Mouse (Mus musculus) thymus, adult 18-20 months (tissue): ENCODE measurements at regions not wholly inside any gene's neighbourhood (a gene's known extent, or its start where the extent isn't known, plus 50 kb on each side); places are given as distances from the start of the nearest gene placed in this dataset.

ENCODE experiments used
- DNase-seq, 2 experiments: peaks; one replicate each; pipeline ENCODE4 v3.0.0; 2022; ENCODE audit warnings: mixed read lengths in 2 of 2

DNA sequence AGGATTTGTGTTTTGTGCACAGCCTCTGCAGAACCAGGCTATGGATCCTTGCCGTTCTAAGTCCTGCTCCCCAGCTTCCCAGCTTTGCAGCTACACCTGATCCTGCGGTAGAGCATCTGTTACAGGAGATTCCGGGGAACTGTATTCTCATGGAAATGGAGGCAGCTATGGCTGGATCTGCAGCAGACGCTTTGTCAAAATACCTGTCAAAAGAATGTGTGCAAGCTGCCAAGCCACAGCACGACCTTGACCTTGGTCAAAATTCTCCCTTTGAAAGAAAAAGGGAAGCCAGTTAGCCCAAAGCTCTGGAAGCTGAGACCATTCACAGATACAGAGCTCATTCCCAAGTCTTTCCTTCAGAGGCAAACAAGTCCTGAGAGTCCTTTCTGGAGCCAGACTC lies 255.3 kb downstream of the Med13l start:
- DNase-seq, result no peak

DNA sequence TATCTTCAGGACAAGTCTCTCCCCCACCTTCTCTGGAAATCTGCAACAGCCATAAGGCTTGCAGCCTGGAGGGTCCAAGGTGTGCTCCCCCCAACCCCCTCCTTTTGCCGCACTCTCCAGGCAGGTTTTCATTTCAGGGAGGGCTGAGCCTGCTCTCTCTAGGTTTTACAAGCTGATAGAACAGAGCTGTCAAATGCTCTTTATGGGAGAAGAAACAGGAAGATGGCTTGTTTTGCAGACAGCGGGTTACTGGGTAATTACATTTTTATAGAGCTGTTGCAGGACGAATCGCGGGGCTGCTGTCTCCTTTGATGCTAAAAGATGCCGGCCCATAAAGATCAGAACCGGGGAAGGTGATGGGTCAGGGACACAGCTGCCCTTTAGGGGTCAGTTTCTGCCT lies 257.8 kb downstream of the Med13l start:
- no peak for DNase-seq

DNA sequence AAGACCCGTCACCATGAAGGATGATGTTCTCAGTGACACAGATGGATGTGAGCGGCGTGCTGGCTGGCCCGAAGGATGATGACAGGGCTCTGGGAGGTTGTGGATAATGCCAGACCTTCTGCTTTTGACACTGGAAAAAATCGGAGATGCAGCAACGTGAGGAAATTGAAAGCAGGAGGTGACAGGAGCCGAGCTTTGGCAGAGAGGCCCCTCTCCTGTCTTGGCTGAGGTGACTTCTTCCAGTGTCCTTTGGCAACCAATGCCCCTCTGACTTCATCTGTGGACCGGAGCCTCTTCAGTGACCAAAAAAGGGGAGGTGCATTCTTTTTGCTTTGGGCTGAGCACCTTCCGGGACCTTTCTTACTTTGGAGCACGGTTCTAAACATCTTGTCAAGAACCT lies 264.3 kb downstream of the Med13l start:
- no peak for DNase-seq

DNA sequence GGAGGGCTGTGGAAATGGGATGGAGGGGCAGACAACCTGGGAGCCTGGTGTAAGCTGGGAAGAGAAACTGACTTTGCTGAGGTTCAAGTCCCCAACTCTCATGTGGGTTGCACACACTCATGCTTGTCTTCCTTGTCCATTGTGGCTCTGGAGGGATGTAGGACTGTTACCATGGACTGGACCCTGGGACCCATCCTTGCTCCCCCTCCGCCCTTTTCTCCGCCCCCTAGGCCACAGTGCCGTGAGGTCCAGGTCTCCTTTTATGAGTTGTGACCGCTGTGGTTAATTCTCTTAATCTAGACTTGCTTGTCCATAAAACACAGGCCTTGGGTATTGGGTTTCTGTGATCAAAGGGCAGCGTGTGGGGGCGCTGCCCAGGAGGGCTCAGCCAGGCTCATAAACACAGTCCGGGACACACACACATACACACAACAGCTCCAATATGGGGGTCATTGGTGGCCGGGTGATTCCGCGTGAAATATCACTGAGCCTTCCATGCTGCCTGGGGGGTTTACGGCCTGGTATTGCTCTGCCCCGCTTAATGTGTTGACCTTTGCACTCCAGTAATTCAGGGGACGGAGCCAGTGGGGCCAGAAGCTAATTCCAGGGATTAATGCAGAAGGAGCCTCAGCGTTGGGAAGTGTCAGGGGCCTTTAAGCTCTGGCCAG lies 268.7 kb downstream of the Med13l start:
- no peak for DNase-seq

DNA sequence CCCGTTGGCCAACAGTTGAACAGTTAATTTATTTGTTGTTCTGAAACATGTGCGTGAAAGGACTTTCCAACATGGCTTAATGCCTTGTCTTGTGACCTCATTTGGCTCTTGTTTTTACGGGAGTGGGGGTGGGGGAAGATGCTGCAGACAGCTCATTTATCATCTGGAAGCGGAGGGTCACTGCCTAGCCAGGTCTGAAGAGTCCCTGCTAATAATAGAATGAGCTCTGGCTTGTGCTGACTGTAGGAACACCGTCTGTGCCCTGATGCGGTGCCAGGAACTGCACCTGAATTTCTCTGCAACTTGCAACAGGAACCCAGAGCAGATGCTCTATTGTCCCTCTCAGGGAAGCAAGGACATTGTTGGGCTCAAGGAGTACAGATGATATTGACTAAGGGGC lies 272.2 kb downstream of the Med13l start:
- DNase-seq, result no peak

DNA sequence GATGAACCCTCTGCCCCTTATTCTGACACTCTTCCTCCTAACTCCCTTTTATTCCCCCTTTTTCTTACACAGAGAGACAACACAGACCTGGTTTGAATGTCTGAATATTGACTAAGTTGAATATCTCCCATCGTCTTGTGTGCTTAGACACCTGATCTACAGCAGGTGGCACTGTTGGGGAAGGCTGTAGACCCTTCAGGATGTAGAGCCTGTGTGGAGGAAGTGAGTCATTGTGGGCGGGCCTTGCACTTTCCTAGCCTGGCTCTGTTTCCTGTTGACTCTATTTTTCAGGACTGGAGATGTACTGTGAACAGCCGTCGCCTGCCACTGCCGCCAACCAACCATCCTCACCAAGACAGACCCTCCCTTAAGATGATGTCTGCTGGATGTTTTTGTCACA lies 273.6 kb downstream of the Med13l start:
- DNase-seq, result no peak

DNA sequence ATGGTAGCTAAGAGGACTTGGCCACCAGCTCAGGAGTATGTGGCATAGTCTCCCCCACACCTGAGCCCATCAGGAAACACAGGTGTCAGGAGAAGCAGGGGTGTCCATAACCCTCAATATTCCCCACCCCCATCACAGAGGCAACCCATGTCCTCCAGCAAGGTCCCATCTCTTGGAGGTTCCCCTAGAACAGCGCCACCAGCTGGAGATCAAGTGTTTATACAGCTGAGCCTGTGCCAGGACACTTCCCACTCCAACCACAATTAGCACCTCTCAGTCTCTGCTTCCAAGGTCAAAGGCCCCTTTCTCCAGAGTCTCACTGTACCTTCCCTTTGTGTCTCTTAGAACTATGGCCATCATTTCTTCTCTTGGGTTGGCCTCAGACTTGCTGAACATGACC lies 276.5 kb downstream of the Med13l start:
- no peak for DNase-seq

DNA sequence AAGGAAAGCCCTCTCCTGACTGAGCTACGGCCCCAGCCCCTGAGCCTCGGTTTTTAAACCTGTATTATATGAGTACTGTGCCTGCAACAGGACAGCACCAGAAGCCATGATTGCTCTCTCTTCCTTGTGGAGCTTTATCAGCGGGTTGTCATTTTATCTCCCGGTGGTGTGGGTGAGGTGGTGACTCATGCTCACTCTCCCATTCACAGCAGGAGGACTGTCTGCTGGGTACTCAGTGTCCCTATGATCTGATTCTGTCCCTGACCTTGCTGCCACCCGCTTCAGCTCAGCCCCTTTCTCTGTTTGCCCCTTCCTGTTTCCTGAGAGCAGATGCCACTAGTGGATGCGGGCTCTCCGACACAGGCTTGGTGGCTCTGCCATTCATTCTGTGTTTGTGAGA lies 277.9 kb downstream of the Med13l start:
- DNase-seq, result no peak

DNA sequence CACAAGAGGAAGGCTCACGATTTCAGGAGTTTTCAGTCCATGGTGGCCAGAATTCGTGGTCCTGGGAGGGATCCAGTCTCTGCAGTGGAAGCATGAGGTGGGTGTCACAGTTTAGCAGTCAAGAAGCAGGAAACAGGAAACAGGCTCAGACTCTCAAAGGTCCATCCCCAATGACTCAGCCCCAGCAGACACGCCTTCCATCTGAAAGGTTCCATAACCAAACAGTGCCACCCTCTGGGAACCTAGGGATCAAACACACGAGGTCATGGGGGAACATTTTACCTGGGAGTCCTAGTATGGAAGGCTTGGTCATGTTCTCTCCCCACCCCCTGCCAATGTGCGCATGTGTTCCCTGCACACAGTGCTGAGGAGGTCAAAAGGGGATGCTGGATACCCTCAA lies 279.4 kb downstream of the Med13l start:
- DNase-seq, result no peak

DNA sequence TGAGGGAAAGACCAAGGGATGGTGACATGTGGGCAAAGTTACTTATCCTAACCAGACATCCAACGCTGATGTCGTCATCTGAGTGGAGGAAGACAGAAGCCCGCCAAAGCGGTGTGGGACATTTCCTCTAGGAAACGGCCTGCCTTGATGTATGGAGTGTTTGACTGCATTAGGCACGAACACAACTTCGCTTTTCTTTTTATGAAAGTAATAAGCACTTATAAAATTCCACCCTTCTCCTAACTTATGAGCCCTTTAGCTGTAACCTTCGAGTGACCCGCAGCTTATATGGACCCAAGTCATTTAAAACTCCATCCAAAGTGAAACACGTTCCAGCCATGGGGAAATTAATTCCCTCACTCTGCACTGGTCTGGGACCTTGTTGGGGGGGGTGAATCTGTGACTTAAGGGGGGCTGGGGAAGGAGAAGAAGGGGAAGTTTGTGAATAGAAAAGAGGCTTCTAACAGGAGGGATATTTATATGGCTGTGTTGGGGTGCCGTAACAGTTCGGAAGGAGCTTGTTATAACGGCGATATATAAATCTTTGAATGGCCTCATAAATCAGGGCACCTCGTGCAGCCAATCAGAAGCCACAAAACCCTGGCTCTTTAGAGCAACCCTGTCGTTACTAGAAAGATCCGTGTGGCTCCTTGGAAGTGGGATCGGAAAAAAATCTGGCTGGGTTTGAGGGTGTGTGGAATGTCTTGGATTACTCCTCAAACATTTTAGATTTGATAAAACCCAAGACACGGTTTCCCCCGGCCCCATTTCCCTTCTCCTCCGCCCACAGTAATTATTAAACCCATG lies 280.9 kb downstream of the Med13l start:
- DNase-seq, result no peak

DNA sequence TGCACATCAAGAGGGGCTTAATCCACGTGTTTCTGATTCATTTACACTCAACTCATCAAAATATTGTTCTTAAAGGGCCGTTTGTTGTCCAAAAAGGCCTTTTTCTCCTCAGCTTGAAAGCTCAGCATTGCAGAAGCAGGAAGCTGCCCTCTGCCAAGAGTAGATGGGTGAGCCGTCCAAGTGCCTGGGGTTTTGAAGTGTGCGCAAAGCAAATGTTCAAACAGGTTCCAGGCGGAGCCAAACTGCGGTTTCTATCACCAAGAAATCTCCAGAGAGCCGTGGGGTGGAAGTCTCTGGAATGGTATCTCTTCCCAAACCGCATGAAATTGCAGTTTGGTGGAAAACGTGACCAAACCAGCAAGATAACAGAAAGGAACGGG lies 281.5 kb downstream of the Med13l start:
- DNase-seq, result no peak

DNA sequence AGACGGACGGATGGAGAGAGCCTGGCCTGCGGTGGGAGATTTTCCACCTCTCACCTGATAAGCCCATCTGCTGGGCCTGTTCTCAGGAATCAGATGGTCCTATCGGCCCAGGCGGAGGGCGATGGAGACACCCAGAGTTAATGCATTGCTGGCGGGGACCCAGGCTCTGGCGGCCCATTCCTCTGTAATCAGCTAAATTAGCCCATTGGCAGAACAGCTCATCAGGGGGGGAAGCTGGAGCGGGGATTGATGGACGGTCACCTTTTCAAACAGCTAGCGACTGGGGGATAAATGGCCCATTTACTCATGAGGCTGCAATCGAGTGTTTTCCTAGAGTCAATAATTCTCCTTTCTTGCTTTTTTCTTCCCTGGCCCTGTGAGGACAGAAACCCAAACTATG lies 296.5 kb downstream of the Med13l start:
- no peak for DNase-seq

DNA sequence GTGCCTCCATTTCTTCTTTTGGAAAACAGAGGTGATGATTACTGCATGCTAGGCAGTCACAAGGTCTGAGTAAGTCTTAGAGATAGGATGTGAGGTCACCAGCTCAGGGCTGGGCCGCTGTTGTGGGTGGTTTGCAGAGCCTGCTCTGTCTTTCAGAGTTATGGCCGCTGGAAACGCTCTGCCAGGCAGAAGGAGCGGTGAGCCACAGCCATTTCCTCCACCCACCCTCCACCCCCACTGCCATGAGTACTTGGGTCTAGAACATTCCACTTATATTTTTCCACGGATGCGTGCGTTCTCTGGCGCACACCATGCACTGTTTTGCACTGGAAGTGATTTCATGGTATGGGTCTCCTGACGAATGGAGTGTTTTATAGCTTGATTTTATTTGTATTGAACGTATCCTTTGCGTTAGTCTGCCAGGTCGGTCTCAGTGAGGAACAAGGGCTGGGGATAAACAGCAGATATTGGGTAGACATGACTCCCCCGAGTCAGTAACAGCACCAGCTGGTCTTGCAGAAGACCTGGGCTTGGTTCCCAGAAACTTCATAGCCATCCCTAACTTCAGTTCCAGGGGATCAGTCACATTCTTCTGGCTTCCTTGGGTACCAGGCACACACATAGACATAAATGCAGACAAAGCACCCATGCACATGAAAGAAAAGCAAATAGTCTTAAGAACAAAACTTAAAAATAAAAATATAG lies 300.8 kb downstream of the Med13l start:
- no peak for DNase-seq

DNA sequence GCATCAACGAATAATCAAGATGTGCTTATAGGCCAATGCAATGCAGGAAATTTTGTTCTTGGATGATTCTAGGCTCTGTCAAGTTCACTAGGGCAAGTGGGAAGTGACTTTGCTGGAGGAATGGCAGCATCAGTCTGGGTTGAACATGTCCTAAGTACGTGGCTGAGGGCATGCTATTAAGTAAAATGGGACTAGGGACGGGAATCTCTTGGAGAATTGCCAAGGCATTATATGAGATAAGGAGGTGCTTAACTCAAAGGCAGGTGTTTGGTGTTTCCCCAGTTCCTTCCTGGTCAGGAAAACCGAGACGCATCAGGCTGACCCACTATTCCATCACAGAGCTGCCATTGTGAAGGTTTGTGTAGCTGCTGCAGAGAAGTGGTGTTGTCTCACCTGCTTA lies 307.0 kb downstream of the Med13l start:
- DNase-seq, result no peak

DNA sequence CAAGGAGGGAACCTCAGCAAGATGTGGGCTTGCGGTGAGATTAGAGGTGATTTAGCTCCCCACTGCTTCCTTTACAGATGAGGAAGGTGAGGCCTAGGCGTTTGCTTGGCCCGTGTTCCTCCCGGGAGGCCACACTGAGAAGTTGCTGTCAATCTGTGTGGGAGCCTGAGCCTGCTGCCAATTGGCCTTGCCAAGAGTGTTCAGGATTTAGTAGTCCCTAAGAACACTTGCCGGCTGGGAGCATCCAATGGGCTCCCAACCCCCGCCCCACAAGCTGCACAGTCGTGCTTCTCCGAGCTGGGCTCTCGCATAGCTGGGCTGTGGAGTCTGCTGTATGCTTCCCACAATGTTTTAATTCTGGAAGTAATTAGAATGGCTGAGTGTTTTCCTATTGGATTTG lies 308.9 kb downstream of the Med13l start:
- no peak for DNase-seq

DNA sequence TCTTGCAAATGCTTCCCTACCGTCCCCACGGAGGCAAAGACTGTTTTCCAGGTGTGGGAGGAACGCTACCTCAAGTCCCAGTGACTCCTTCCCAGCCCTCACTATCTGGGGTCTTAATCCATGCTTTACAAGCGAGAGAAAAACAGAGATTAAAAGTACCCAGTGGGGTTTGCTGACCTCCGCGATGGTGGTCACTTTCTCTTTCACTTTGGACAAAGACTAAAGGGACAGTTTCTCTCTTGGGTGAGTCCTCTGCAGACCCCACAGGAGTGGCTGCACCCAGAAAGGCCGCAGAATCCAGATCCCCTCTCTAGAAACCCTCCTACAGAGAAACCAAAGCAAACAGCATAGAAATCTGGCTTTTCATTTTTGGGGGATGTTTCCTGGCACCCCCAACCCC lies 313.4 kb downstream of the Med13l start:
- DNase-seq, result no peak

DNA sequence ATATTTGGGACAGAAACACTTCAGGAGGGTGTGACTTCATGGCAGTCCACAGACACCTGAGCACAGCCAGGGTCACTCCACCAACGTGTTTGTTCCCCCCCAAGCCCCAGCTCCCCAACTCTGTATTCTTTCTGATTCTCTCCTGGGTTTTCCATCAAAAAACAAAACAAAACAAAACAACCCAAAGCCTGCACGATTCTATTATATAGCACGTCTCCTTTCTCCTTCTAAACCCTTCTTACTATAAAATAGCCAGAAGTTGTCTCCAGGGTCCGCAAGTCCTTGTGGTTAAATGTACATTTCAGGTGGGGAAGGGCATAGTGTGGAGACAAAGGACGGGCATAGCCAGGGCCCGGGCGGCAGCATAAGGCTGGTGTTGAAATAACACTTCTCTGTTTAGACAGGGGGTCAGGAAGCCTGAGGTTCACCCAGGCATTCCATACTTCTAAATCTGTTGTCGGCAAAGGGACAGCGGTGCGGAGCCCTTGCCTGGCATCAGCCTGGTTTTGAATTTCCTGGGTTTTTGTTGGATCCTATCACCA lies 314.7 kb downstream of the Med13l start:
- no peak for DNase-seq

DNA sequence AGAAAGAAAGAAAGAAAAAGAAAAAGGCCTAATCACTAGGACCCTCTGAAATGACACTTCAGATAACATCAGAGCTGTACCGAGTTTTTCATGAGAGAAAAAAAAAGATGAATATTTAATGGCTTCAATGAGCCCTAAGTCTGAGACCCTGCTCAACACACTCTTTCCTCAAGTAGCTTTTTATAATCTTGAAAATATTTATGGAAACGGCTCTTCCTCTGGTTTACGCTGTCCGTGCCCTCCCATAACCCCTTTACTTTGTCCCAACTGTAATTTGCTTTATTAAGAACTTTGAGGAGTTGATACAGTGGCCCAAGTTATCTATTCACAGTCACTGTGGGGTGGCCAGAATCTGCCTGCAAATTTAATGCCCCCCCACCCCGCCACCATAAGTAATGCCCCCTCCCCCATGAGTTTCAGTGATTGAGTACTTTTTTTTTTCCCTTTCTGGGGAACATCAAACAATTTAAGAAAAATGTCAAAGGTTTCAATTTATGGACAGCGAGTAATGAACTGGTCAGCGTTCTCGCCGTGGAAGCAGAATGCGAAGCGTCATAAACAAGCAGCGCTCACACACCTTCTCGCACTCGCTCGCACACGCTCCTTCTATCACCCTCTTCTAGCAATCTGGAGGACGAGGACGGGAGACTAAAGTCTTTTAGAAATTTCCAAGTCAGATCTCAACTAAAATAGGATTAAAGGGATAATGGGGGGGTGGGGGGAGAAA lies 316.3 kb downstream of the Med13l start:
- no peak for DNase-seq

DNA sequence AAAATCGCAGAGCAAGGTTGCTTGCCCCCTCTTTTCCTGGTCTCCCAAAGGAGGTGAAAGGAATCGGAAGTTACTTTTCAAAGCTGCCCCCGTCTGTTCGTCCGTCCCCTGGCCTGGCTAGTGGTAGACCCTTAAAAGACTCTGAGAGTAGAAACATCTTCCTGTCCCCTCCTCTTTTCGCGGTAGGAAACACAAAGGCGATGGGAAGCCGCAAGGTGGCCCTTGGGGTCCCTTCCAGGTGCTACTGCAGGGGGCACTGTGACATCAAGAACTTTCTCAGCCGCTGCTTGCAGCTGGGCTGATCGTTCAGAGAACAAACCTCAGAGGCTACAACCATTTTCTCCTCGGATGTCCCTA lies 316.8 kb downstream of the Med13l start:
- no peak for DNase-seq

DNA sequence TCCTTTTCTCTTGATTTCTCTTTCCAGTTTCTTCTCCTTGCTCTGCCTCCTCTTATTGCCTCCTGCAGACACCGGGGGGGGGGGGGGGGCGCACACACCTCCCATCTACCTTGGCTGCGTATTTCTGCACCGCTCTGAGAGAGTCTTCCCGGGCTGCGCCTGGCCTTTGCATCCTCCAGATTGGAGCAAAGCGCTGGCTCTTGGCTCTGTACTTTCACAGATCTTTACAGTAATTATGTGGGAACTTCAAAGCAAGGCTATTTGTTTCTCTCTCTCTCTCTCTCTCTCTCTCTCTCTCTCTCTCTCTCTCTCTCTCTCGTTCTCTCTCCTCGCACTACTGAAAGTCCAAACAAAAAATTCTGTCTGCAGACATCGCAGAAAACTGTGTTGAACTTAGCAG lies 317.4 kb downstream of the Med13l start:
- DNase-seq, result no peak

DNA sequence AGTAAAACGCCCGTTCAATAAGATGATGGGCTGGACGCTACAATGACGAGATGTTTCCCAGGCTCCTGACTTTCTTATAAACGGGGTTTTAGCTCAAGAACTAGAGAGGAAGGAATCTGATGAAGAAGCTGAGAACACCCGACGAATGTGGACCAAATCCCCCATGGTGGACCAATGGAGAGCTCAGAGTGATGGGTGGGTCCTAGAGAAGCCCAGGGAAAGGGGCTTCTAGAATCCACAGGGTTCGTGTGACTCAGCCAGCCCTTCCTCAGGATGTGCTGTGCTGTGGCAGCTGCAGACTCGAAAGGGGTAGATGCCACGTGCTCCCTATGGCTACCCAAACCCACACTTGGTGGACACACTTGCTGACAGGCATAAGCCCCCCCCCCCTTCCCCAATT lies 318.2 kb downstream of the Med13l start:
- DNase-seq, result no peak

DNA sequence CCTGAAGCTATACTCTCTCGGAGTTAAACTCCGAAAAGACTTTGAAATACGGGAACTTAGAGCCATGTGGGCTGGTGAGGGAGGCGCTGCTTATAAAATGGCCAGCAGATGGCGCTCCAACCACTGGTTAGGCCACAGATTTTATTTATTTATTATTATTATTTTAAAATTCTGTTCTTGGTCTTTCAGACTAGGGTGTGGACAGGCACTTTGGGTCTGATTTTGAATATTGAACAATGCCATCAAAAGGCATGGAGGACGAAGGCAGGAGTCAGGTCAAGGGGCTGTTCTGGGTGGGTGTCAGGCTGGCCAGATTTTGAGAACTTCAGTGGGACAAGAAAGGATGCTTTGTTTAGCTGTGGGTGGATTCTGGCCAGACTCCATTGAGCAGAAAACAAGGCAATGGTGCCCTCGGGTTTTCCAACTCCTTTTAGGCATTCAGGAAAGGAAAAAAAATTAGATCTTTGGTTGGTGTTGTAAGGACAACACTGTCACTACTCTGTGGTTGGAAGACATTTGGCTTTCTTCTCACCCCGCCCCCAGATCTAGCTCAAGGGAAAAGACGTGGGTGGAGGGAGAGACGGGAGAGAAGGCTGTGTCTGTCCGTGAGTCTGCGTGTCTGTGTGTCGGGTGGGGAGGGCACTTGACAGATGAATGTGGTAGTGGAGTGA lies 319.5 kb downstream of the Med13l start:
- no peak for DNase-seq

DNA sequence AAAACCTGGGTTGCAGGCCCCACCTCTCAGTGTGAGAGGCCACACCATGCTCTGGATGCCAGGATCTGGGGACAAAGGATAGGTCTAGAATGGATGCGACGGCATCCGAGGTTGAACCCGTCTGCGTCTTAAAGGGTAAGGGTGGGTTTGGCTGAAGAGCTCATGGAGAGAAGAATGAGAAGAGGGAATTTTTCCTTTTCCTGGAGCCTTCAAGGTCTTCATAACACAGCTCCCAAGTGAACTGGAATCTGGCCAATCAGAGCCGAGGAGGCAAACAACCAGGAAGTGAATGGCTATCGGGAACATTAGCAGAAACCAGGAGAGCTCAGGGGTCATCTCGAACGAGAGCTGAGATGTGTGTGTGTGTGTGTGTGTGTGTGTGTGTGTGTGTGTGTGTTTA lies 320.1 kb downstream of the Med13l start:
- DNase-seq, result no peak
